Mouse (Mus musculus) heart, postnatal 0 days (tissue): ENCODE measurements around the gene Cav1.

Source experiments
- CTCF ChIP-seq: IDR thresholded peaks from 2 replicates; pipeline ENCODE4 v1.5.1; 2016; ENCODE audit warnings: antibody characterized with exemption, control low read depth, low read depth
- EP300 ChIP-seq: IDR thresholded peaks from 2 replicates; pipeline ENCODE4 v1.6.1; 2016; ENCODE audit warnings: antibody characterized with exemption, low read depth

GRCm38 (mm10) chr6:17377371-17377770 lies 71.2 kb downstream of the Cav1 start:
- no peak for TF ChIP-seq EP300
- TF ChIP-seq CTCF: no peak
